Mouse (Mus musculus) layer of hippocampus, postnatal 14 days (tissue): ENCODE measurements around the gene Olfr9. TPM values are rescaled to one million over a fixed set of nuclear protein-coding genes. Genes with fewer than 3 reads are reported as not detected.
"Not testable (repeated sequence)": the region's sequence is repeated elsewhere in the genome, so short reads cannot be mapped to it uniquely, and the experiment has no call there.

ENCODE experiments used
- DNase-seq, 2 experiments: peaks; one replicate each; pipeline ENCODE4 v3.0.0; 2021 to 2022; ENCODE audit warnings: low spot score in 2 of 2, mixed read lengths in 1 of 2
- total RNA-seq, 2 experiments: library from RNA; stranded (reverse); gene quantifications; 2 replicates each; pipeline ENCODE4 v1.2.3; 2021

Gene Olfr9
- total RNA-seq, 2 experiments from 2014 or later, result not detected

GRCm38 (mm10) chr10:129004032-129004920, 15.0 kb downstream of the Olfr9 start:
- DNase-seq, result no peak

GRCm38 (mm10) chr10:129010288-129010841, 21.1 kb downstream of the Olfr9 start, which contains the start of gene Olfr763:
Olfr763 (plus strand) TSS chr10:129010791.
- DNase-seq, result no peak

- not testable (repeated sequence) for DNase-seq
Measured at GRCm38 (mm10) chr10:129011511-129011910, 22.3 kb downstream of the Olfr9 start.

GRCm38 (mm10) chr10:129014477-129014876, 25.2 kb downstream of the Olfr9 start:
- no peak for DNase-seq

- DNase-seq, result no peak
Measured at GRCm38 (mm10) chr10:129023319-129023718, 34.1 kb downstream of the Olfr9 start.

- DNase-seq, result peak; percentile 17 to 34
Measured at GRCm38 (mm10) chr10:129026018-129026662, 36.9 kb downstream of the Olfr9 start.

- no peak for DNase-seq
Measured at GRCm38 (mm10) chr10:129028343-129028742, 39.1 kb downstream of the Olfr9 start.

- DNase-seq, result no peak
Measured at GRCm38 (mm10) chr10:129039796-129040195, 50.6 kb downstream of the Olfr9 start, which contains the start of gene Olfr764-ps1. Olfr764-ps1 (minus strand) TSS chr10:129039896.

Other genes with a start within 250 kb of the Olfr9 start
- gene Dgka, start 244.6 kb upstream of the Olfr9 start, total RNA-seq, result 10 to 100 TPM; 10.4 to 10.5 TPM
- 10 to 100 TPM; 30.2 to 31.0 TPM for gene Pym1, start 241.5 kb upstream of the Olfr9 start, total RNA-seq
- gene Mmp19, start 198.5 kb upstream of the Olfr9 start, total RNA-seq, result 1 to 10 TPM in 1 of 2 experiments, under 1 TPM in 1; 0.83 to 1.2 TPM
- gene Dnajc14, start 185.4 kb upstream of the Olfr9 start, total RNA-seq, result 10 to 100 TPM; 63.7 to 67.1 TPM
- gene Tmem198b, start 185.1 kb upstream of the Olfr9 start, total RNA-seq, result 10 to 100 TPM; 12.6 to 13.1 TPM
- gene Sarnp, start 172.1 kb upstream of the Olfr9 start, total RNA-seq, result 10 to 100 TPM; 35.5 to 42.2 TPM
- gene Ormdl2, start 167.8 kb upstream of the Olfr9 start, total RNA-seq, result 10 to 100 TPM in 1 of 2 experiments, 1 to 10 TPM in 1; 7.4 to 10.4 TPM
- gene Gdf11, start 97.7 kb upstream of the Olfr9 start, total RNA-seq, result 10 to 100 TPM; 23.3 to 26.4 TPM
- 10 to 100 TPM; 76.7 to 86.1 TPM for gene Cd63, start 88.4 kb upstream of the Olfr9 start, total RNA-seq
- gene Rdh5, start 66.5 kb upstream of the Olfr9 start, total RNA-seq, result 1 to 10 TPM; 8.1 to 8.8 TPM
- gene Bloc1s1, start 65.4 kb upstream of the Olfr9 start, total RNA-seq, result 10 to 100 TPM; 96.9 to 98.1 TPM
- 10 to 100 TPM; 28.1 to 28.5 TPM for gene Itga7, start 55.6 kb upstream of the Olfr9 start, total RNA-seq
- gene Mettl7b, start 28.4 kb upstream of the Olfr9 start, total RNA-seq, result not detected
- gene Olfr763, start 21.4 kb downstream of the Olfr9 start, total RNA-seq, result not detected
- gene Olfr764-ps1, start 50.5 kb downstream of the Olfr9 start, total RNA-seq, result not detected
- gene Olfr765, start 60.6 kb downstream of the Olfr9 start, total RNA-seq, result not detected
- not detected for gene Olfr766-ps1, start 79.5 kb downstream of the Olfr9 start, total RNA-seq
- gene Olfr767, start 93.5 kb downstream of the Olfr9 start, total RNA-seq, result not detected
- not detected for gene Olfr768, start 109.9 kb downstream of the Olfr9 start, total RNA-seq
- not detected for gene Olfr769, start 128.4 kb downstream of the Olfr9 start, total RNA-seq
- gene Olfr770, start 149.6 kb downstream of the Olfr9 start, total RNA-seq, result not detected
- not detected for gene Olfr771, start 175.3 kb downstream of the Olfr9 start, total RNA-seq
- not detected for gene Olfr772, start 188.5 kb downstream of the Olfr9 start, total RNA-seq
- gene Olfr773, start 198.0 kb downstream of the Olfr9 start, total RNA-seq, result not detected
- not detected for gene Olfr774, start 246.8 kb downstream of the Olfr9 start, total RNA-seq